Mouse (Mus musculus) lung, adult 18-20 months (tissue): ENCODE data around the gene Sf1.

Source experiments
- DNase-seq, 2 experiments: peaks; one replicate each; pipeline ENCODE4 v3.0.0; 2022; ENCODE audit warnings: mixed read lengths in 2 of 2

Sf1 gene

DNA sequence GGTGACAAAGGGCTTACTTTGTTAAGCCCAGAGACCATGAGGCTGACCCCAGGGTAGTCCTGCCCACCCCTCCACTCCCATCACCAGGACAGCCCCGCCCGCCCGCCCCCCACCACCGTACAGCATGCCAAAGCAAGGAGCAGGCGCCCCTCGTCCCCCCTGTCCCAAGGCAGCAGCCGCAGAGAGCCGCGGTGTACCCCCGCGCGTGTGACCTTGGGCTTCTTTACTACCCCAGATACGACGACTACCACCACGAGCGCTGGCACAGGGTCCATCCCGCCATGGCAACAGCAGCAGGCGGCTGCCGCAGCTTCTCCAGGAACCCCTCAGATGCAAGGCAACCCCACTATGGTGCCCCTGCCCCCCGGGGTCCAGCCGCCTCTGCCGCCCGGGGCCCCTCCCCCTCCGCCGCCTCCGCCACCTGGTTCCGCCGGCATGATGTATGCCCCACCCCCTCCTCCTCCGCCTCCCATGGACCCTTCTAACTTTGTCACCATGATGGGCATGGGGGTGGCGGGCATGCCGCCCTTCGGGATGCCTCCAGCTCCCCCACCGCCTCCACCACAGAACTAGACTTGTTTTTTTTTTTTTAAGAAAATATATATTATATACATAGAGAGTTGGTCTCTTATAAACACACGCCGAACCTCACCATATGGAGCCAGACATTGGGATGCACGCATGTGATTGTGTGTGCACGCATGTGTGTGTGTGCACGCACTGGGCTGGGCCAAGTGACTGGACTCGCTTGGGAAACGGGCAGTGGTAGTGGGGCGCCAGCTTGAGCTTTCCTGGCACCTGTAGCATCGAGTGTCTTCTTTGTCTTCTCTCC, 12.1 kb downstream of the Sf1 start:
- DNase-seq: no peak

DNA sequence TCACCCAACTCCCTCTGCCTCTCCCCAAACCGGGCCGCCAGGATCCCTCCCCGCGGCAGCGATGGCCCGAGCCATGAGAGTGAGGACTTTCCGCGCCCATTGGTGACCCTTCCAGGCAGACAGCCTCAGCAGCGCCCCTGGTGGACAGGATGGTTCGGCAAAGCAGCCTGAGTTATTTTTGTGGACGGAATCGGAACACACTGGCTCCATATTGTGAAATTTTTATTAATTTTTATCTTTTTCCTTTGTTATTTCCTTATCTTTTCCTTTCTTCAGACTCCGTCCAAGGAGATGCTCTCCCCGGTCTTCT, 12.7 kb downstream of the Sf1 start:
- DNase-seq: no peak

DNA sequence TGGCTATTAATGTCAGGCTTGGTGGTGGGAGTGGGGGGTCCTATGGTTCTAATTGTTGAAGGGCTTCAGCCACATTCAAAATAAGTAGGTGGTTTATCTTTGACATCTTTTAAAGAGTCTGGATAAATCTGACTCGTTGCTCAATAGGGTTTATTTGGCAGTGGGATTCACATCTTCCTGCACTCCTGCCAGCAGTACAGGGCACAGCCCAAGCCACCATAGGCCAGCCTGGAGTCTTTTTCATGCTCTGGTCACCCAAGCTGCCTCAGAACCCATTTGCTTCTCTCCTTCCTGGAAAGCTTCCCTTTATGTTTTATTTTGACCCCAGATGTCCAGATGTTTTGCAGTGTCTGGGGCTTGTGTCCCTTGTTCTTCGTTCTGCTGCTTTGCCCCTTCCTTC, 13.2 kb downstream of the Sf1 start:
- DNase-seq: no peak

DNA sequence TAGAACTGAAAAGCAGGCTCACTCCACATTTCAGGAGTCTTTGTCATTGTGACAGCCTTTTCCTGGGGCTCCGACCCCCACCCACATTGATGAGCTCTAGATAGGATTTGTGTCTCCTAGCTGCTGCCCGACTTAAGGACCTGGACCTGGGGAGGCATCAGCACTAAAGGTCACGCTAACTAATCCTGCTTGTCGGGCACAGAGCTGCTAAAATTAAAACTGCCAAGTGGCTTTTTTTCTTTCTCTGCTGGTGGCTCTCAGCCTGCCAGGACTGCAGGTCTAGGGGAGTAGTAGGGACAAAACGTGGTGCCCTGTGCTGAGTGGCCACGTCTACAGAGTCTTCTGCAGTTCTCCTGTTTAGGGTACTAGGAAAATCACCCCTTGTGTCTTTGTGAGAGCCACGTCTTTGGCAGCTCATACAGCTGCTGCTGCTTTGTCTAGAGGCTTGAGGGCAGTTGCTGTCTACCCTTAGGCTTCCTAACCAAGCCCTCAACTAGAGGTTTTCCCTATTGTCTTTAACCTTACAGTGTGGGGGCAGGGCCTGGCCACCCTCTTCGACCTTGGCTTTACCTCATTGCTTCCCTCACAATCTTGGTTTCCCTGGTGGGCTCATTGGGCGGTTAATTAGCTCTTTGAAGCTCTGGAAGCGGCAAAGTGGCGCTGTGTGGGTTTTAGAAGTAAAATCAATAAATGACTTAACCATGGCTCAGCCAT, 14.0 kb downstream of the Sf1 start:
- no peak for DNase-seq

DNA sequence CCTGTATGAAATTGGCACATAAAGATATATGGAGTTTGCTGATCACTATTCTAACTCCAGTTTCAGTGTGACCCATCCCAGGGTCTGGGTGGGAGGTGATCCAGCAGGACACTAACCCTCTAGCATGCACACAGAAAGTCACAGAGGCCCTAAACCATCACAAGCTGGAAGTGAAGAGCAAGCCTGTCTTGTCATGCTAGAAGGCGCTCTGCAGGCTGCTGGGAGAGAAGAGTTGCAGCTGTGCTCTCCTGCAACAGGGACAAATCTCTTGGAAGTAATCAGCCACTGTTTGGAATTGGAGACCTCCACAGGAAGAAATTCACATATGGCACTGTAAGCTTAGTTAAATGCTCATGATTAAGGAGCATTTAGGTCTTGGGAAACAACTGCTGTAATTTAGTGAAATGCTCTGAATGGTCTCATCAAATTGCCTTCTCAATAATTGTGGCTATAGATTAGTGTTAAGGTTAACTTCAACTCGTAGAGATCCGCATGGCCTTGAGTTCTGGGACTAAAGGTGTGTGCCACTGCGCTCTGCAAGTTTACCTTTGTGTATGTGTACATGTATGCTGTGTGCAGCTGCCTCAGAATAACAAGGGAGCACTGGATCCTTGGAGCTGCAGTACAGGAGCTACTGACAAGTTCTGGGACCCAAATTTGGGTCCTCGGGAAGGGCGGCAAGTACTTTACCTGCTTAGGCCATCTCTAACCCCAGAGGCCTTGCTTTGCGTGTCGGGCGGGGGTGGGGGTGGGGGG, 17.1 kb downstream of the Sf1 start:
- DNase-seq: no peak

DNA sequence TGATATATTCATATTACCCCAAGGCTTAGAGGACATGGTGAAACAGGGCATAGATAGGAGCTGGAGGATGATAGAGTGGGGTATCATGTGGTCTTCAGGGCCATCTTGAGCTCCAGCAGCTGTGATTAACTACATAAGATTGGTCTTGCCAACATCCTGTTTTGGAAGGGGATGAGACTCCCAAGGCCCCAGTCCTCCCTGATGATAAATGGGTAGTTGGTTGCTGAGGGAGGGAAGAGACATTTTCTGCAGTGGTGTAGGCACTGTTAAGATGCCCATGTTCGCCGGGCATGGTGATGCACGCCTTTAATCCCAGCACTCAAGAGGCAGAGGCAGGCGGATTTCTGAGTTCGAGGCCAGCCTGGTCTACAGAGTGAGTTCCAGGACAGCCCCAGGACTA, 17.7 kb downstream of the Sf1 start:
- no peak for DNase-seq

DNA sequence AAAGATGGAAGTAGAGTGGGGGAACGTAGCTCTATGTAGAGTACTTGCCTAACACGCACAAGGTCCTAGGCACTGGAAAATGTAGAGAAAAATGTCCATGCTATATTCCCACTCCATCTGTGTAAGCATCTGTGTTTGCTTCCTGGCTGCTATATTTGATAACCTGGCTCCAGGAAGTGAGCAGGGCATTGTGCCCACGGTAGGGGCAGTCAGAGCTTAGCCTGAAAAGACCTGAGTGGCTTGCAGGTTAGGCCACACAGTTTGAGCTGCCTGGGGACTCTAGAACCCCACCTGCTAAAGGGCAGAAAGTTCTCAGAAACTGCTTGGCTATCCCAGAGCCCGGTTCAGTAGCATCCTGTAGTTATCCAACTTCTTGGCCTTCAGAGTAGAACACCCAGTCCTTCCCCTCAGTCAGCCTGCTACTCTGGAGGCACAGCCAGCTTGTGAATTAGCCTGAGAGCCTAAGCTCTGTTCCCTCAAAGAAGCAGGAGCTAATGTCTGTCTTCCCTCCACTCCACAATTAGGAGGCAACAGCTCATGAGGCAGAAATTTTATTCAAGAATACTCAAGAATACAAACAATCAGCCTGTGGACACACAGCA, 18.9 kb downstream of the Sf1 start:
- DNase-seq: no peak

DNA sequence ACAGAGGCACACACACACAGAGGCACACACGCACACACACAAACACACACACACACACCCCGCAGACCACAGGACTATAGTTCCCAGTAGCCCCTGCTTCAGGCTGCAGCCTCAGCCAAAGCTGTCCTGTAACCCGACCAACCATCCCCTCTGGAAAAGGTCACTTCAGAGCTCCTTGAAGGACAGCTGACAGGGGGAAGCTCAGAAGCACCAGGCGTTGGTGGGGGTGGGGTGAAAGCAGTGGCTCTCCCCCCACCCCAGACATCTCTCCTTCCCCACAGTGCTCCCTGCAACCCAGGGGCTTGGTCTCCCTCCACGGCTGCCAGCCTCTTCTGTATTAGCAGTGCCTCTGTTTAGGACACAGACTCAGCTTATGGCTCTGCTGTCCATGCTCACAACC, 20.0 kb downstream of the Sf1 start:
- DNase-seq: no peak

DNA sequence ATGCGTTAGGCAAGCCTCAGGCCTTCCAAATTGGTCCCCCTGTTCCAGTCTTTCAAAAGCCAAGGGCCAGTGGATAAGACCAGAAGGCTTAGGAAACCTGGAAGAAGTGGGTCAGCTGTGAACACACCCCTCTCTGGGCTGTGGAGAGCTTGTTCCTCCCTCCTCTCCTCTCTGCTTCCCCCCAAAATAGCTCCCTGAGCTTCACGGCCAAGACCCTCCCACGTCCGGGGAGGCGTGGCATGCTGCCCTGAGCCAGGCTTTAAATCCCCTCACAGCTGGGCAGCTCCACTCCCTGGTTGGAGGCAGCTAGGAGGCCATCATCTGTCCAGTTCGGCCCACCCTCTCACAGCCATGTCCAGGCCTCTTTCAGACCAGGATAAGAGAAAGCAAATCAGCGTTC, 20.6 kb downstream of the Sf1 start, which contains the start of gene Pygm:
Gene Pygm (plus strand): TSS at position 272 of the 400 bp plus-strand sequence.
- DNase-seq: peak; percentile 71 to 73

DNA sequence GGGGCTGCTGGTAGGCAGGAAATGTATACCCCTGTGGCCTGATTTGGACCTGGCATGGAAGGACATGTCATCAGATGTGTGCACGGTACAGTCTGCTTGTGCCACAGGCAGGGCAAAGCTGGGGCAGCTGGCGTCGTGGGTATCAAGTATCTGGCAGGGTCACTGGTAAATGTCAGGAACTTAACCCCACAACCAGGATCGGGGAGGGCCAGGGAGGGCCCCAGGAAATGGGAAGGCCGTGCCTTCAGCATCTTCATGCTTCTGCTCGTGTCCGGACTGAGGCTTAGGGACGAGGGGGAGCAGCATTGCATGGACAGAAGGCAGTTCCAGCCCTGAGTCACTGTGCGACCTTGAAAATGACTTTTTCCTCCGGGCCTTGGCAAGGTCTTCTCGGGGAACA, 21.5 kb downstream of the Sf1 start:
- DNase-seq: no peak

DNA sequence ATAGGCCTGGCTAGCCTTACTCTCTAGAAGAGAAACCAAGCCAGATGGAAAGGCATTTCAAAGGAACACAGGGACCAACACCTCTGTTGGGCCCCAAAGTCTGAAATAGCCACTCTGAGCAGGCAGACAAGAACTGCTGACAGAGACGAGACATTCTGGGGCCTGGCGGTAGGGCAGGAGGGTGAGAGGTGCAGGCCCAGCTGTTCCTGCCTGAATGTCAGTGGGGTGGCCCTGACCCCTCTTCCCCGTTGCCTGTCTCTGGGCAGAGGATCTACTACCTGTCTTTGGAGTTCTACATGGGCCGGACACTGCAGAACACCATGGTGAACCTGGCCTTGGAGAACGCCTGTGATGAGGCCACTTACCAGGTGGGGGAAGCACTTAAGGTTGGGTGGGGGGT, 21.9 kb downstream of the Sf1 start:
- DNase-seq: no peak

DNA sequence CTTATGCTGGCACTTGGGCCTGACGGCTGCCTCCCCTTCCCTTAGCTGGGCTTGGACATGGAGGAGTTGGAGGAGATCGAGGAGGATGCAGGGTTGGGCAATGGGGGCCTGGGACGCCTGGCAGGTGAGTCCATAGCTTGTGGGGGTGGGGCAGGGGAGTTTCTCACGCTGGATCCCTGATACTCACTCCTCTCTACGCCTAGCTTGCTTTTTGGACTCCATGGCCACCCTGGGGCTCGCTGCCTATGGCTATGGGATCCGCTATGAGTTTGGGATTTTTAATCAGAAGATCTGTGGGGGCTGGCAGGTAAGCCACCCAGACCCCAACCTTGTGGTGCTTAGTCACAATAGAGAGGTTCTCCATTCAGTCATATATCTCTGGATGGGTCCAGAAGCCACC, 22.3 kb downstream of the Sf1 start:
- DNase-seq: no peak

DNA sequence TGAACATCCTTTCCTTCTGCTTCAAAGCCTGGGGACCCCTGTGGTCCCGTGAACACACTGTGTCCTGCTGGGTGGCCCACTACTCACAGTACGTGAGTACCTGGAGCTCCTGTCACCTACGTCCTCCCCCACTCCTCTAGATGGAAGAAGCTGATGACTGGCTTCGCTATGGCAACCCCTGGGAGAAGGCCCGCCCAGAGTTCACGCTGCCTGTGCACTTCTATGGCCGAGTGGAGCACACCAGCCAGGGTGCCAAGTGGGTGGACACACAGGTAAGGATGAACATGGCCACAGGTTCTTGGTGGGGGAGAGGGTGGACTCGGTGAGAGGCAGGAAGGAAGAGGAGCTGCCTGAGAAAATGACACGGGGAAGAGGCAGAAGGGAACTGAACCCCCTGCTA, 22.7 kb downstream of the Sf1 start:
- DNase-seq: no peak

DNA sequence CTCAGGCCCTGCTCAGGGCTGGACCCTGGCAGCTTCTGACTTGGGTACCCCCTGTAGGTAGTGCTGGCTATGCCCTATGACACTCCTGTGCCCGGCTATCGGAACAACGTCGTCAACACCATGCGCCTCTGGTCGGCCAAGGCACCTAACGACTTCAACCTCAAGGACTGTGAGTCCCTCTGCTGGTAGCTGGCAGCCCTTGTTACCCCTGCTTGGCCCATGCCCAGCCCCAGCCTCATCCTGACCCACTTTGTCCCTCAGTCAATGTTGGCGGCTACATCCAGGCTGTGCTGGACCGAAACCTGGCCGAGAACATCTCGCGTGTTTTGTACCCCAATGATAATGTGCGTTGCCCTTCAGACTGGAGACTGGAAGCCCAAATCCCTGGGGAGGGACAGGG, 24.5 kb downstream of the Sf1 start:
- DNase-seq: no peak

DNA sequence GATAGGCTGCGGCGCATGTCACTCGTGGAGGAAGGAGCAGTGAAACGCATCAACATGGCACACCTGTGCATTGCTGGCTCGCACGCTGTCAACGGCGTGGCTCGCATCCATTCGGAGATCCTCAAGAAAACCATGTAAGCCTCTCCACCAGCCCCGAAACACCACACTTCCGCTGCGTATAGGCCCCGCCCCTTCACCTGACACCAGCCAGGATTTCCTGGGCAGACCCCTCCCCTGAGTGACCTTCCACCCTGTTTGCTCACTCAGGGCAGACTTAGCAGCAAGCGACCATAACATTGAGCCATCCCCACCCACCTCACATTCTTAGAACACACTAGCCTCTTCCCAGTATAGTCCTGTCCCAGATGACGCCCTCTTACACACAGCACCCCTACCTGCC, 26.3 kb downstream of the Sf1 start:
- peak; percentile 45 to 50 for DNase-seq

DNA sequence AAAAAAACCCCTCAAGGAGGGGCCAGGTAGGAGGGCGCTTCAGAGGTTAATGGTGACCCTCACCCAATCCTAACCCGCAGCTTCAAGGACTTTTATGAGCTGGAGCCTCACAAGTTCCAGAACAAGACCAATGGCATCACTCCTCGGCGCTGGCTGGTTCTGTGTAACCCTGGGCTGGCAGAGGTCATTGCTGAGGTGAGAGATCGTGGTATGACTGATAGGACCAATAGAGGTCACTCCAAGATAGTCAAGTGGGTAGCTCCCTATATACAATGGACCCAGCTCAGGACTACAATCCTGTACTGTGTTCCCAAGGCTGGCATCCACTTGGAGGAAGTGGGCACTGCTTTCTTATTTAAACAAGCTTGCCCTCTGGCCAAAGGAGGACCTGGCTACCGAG, 26.8 kb downstream of the Sf1 start:
- no peak for DNase-seq

DNA sequence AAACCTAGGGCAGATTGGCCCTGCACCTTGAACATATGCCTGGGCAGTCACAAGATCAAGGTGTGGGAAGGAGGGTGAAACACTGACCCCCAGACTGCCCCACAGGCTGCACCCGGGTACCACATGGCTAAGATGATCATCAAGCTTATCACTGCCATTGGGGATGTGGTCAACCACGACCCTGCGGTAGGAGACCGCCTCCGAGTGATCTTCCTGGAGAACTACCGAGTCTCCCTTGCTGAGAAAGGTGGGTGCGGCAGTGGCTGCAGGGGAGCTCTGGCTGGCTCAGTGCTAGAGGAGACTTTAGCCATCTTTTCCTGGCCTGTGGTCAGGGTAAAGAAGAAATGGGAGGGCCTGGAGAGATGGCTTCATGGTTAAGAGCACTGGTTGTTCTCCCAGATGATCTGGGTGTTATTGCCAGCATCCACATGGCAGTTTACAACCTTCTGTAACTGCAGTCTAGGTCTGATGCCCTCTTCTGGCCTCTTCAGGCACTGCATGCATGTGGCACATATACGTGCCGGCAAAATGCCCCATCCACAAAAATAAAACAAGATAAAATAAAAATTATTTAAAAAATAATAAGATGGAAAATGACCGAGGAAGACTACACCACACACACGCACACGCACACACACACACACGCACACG, 29.4 kb downstream of the Sf1 start:
- no peak for DNase-seq

DNA sequence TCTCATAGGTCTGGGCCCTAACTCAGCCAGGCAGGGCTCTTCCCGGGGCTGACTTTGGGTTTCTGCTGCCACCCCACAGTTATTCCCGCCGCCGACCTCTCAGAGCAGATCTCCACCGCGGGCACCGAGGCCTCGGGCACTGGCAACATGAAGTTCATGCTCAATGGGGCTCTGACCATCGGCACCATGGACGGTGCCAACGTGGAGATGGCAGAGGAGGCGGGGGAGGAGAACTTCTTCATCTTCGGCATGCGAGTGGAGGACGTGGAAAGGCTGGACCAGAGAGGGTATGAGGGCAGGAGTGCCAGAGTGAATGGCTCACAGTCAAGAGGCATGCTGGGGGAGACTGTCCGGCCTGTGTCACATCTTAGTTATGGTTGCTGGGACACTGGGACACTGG, 30.1 kb downstream of the Sf1 start:
- DNase-seq: no peak

DNA sequence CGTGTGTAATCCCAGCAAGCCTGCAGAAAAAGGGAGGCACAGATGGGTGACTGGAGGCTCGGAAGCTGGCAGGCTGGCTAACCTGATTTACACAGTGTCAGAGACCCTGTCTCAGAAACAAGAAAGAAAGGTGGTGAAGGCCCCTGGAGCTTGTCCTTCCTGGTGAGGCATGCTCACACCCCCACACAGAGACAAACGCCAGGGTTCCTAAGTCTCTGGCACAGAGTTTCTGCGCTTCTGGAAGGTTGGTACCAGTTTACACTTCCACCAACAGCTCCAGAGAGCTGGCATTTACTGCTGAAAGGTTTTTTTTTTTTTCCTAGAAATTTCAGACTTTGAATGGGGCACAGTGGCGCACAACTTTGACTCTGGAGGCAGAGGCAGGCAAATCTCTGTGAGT, 32.7 kb downstream of the Sf1 start:
- no peak for DNase-seq

DNA sequence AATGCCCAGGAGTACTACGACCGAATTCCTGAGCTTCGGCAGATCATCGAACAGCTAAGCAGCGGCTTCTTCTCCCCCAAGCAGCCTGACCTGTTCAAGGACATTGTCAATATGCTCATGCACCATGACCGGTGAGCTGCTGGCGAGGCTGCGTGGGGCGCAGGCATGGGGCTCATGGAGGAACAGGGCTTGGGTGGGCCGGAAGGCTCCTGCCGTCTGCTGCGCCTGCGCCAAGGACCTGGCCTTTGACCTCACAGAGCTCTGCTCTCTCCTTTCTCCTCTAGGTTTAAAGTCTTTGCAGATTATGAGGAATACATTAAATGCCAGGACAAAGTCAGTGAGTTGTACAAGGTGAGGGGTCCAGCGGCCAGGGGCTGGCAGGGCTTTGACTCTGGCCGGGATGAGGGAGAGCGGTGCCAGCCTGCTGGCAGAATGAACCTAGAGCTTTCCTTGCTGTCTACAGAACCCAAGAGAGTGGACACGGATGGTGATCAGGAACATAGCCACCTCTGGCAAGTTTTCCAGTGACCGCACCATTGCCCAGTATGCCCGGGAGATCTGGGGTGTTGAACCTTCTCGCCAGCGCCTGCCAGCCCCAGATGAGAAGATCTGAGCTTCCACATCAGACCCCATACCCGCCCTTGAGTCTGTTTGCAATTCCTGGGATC, 34.2 kb downstream of the Sf1 start:
- DNase-seq: no peak

DNA sequence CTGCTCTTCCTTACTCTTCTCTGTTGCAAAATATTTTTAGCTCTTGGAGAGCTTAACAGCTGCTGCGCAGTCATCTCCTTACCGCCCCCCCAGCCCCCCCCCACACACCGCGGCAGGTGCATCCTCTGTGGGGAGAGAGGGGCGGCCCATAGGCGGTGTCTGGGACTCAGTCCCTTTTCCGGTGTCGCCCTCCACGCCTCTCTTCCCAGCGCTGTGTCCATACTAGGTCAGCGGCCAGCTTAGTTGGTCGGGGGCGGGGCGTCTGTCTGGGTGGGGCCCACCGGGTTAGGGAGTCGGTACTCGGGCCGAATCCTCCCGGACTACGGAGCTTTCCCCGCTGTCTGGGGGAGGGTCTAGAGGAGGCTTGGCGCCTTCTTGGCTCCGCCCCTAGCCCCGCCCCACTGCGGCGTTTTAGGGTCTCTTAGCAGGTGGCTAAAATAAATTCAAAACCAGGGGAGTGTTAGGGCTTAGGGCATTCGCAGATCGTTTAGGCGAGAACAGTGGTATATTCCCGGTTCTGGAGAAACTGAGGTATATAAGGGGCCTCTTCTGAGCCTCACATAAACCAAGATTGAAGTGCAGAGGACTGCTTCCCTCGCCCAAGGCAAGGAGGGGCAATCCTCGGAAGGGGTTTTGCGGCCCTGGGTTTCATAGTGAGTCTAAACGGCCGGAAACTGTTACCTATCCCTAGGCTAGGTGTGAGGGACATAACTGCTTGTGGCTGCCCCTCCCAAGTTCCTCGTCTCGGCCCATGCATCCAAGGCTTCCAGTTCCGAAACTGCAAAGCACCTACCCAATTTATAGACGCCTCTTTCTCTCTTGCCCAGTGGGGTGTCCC, 35.2 kb downstream of the Sf1 start:
- peak; percentile 88 to 93 for DNase-seq
